Mouse (Mus musculus) heart, embryonic 16.5 days (tissue): ENCODE results near the gene Xylb. TPM values are rescaled to one million over a fixed set of nuclear protein-coding genes. Genes with fewer than 3 reads are reported as not detected.

Experiments
- ATAC-seq: fragments of 200-750 bp; cut with Nextera tagmentation; replicated peaks from 2 replicates; pipeline ENCODE4 v1.8.0; 2017; ENCODE audit warnings: moderate number of reproducible peaks; ENCODE audit not compliant: insufficient read depth, low FRiP score; ENCODE audit errors: extremely low read depth
- H3K27ac ChIP-seq: fragments of 300-500 bp; sonication (generic); 2 replicates; pipeline ENCODE4 v1.5.1; 2014; ENCODE audit warnings: mild to moderate bottlenecking, low read length, control low read depth, moderate library complexity
- H3K27me3 ChIP-seq: fragments of 300-500 bp; sonication (generic); 2 replicates; pipeline ENCODE4 v1.6.1; 2014; ENCODE audit warnings: low read length, mixed read lengths; ENCODE audit not compliant: control insufficient read depth, insufficient read depth
- H3K36me3 ChIP-seq: fragments of 300-500 bp; sonication (generic); 2 replicates; pipeline ENCODE4 v1.6.1; 2014; ENCODE audit not compliant: control insufficient read depth, insufficient read depth
- H3K4me1 ChIP-seq: fragments of 300-500 bp; sonication (generic); 2 replicates; pipeline ENCODE4 v1.6.1; 2014; ENCODE audit warnings: low read length, mixed read lengths; ENCODE audit not compliant: control insufficient read depth, insufficient read depth
- H3K4me2 ChIP-seq: fragments of 300-500 bp; sonication (generic); 2 replicates; pipeline ENCODE4 v1.6.1; 2014; ENCODE audit warnings: low read depth, mild to moderate bottlenecking, control low read depth, low read length
- H3K4me3 ChIP-seq: fragments of 300-500 bp; sonication (generic); 2 replicates; pipeline ENCODE4 v1.5.1; 2014; ENCODE audit warnings: mild to moderate bottlenecking, control low read depth, low read length
- H3K9ac ChIP-seq: fragments of 300-500 bp; sonication (generic); 2 replicates; pipeline ENCODE4 v1.6.1; 2014; ENCODE audit warnings: low read length, control low read depth
- H3K9me3 ChIP-seq: fragments of 300-500 bp; sonication (generic); replicated peaks from 2 replicates; pipeline ENCODE4 v1.6.1; 2016; ENCODE audit warnings: low read length; ENCODE audit not compliant: control insufficient read depth
- WGBS: fragments of 180-500 bp; shearing (Covaris S2); extraction: QIAGEN DNeasy Blood & Tissue Kit; methylation state at CpG from one replicate; pipeline ENCODE4 v1.1.7; 2014; 5-methylcytosine and 5-hydroxymethylcytosine counted together
- polyA plus RNA-seq: library from polyadenylated mRNA; unstranded; fragments of >200 nt; fragmentation: Nextera tagmentation; extraction: Ambion mirVana; gene quantifications from 2 replicates; pipeline ENCODE4 v1.2.1, GENCODE M21; 2015

The Xylb gene
- polyA plus RNA-seq, 1 experiment from 2014 or later: 1.1 TPM

GRCm38 (mm10) chr9:119425217-119425975, 68.2 kb downstream of the Xylb start:
- Histone ChIP-seq H3K9me3 (no peaks in the 10 kb centered on the region), H3K4me1 (peaks cover 33% of the 10 kb centered on the region), H3K36me3 (no peaks in the 10 kb centered on the region), H3K4me3 (no peak overlapping the region; the same call in 1 of the 2 replicates), H3K27me3 (no peaks in the 10 kb centered on the region), H3K27ac (peak overlapping the region; percentile 89), H3K9ac (peak overlapping the region; percentile 9), H3K4me2 (peak overlapping the region; percentile 49)
- ATAC-seq: peak; percentile 92
- WGBS: 19% methylated on average over 7 of the region's 7 CpGs

- H3K27ac ChIP-seq: peak overlapping the region; percentile 89
- WGBS: 69% methylated on average over 13 of the region's 13 CpGs
- no peak overlapping the region for H3K4me2 ChIP-seq
- no peaks in the 10 kb centered on the region for H3K9me3 ChIP-seq
- peak overlapping the region; percentile 9; the same call in 1 of the 2 replicates for H3K9ac ChIP-seq
- peaks cover 30% of the 10 kb centered on the region for H3K4me1 ChIP-seq
- H3K27me3 ChIP-seq: no peaks in the 10 kb centered on the region
- H3K4me3 ChIP-seq: no peak overlapping the region
- no peak for ATAC-seq
- 0 out of 2 replicates have a peak, but pooled peaks cover under 1% of the 10 kb centered on the region for H3K36me3 ChIP-seq
Measured at GRCm38 (mm10) chr9:119425976-119426415, 68.8 kb downstream of the Xylb start.

- H3K9me3 ChIP-seq: no peaks in the 10 kb centered on the region
- peak overlapping the region; percentile 9; the same call in 1 of the 2 replicates for H3K9ac ChIP-seq
- H3K4me3 ChIP-seq: no peak overlapping the region
- H3K4me1 ChIP-seq: peaks cover 30% of the 10 kb centered on the region
- no peak for ATAC-seq
- H3K27ac ChIP-seq: no peak overlapping the region; the same call in 1 of the 2 replicates
- H3K4me2 ChIP-seq: peak overlapping the region; percentile 14; the same call in 1 of the 2 replicates
- H3K27me3 ChIP-seq: no peaks in the 10 kb centered on the region
- 40% methylated on average over 7 of the region's 7 CpGs for WGBS
- 0 out of 2 replicates have a peak, but pooled peaks cover 3% of the 10 kb centered on the region for H3K36me3 ChIP-seq
Measured at GRCm38 (mm10) chr9:119426483-119426882, 69.3 kb downstream of the Xylb start.

DNA sequence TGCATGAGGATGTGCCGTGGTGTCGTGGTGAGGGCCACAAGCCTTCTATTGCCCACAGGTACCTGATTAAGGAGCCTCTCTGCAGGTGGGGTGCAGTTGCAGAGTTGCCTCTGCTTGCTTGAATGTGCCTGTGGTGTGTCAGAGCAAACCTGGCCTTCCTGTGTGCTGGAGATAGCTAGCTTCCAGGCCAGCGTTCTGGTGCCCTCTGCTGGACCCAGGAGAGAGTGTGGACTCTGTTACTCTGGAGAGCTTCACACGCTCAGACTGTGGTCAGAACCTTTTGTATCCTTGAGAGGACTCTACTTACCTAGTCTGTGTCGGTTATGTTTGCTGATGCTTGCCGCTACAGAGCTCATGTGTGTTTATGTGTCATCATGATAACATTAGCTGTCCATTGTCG, 73.1 kb downstream of the Xylb start:
- H3K27me3 ChIP-seq: no peaks in the 10 kb centered on the region
- no peak overlapping the region for H3K4me2 ChIP-seq
- no peak overlapping the region for H3K27ac ChIP-seq
- peaks cover 18% of the 10 kb centered on the region for H3K4me1 ChIP-seq
- no peaks in the 10 kb centered on the region for H3K9me3 ChIP-seq
- H3K9ac ChIP-seq: no peak overlapping the region
- WGBS: 39% methylated on average over 7 of the region's 7 CpGs
- H3K36me3 ChIP-seq: peaks cover 15% of the 10 kb centered on the region
- no peak overlapping the region for H3K4me3 ChIP-seq
- peak; percentile 68; the same call in 1 of the 2 replicates for ATAC-seq

DNA sequence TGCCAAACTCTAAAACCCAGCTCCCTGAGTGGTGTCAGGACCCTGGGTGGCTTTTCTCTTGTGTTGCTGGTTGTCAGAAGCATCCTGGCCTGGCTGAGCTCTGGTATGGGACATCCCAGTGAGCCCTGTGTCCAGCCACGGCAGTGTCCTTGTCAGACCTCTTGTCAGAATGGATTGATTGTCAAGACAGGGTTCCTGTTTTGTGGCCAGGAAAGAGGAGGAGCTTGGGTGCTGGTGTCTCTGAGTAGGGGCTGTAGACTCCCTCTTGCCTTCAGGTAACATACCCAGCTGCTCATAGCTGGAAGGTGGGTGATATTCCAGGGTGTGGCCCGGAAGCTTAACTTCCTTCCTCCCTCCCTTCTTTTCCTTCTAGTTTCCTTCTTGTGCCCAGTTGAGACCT, 78.7 kb downstream of the Xylb start:
- ATAC-seq: no peak
- no peak overlapping the region for H3K4me3 ChIP-seq
- no peak overlapping the region for H3K27ac ChIP-seq
- no peaks in the 10 kb centered on the region for H3K4me1 ChIP-seq
- H3K27me3 ChIP-seq: no peaks in the 10 kb centered on the region
- no peak overlapping the region for H3K9ac ChIP-seq
- 66% methylated on average over 2 of the region's 2 CpGs for WGBS
- H3K9me3 ChIP-seq: no peaks in the 10 kb centered on the region
- peaks cover 15% of the 10 kb centered on the region for H3K36me3 ChIP-seq
- H3K4me2 ChIP-seq: no peak overlapping the region

GRCm38 (mm10) chr9:119438065-119438464, 80.9 kb downstream of the Xylb start:
- Histone ChIP-seq H3K36me3 (peaks cover 7% of the 10 kb centered on the region; the same call in 1 of the 2 replicates), H3K4me1 (no peaks in the 10 kb centered on the region), H3K9ac (no peak overlapping the region), H3K4me3 (no peak overlapping the region), H3K4me2 (no peak overlapping the region), H3K9me3 (no peaks in the 10 kb centered on the region), H3K27ac (no peak overlapping the region), H3K27me3 (no peaks in the 10 kb centered on the region)
- ATAC-seq: no peak
- whole genome bisulfite sequencing: 94% methylated on average over 12 of the region's 12 CpGs

- H3K4me1 ChIP-seq: no peaks in the 10 kb centered on the region
- H3K9me3 ChIP-seq: no peaks in the 10 kb centered on the region
- H3K27ac ChIP-seq: no peak overlapping the region
- no peak overlapping the region for H3K9ac ChIP-seq
- peaks cover 7% of the 10 kb centered on the region; the same call in 1 of the 2 replicates for H3K36me3 ChIP-seq
- ATAC-seq: no peak
- no peak overlapping the region for H3K4me2 ChIP-seq
- H3K4me3 ChIP-seq: no peak overlapping the region
- 85% methylated on average over 9 of the region's 9 CpGs for WGBS
- no peaks in the 10 kb centered on the region for H3K27me3 ChIP-seq
Measured at GRCm38 (mm10) chr9:119438498-119439000, 81.4 kb downstream of the Xylb start.
